Mouse (Mus musculus): ENCODE measurements around the gene Syce1l. TPM values are rescaled to one million over a fixed set of nuclear protein-coding genes. Genes with fewer than 3 reads are reported as not detected.
A peak's percentile ranks its signal among the peaks of the same experiment; 100 is the strongest.

The Syce1l gene
- total and polyA plus RNA-seq, 2 experiments: not detected

- no peak for DNase-seq (ENCODE audit: extremely low read depth, low read depth, low spot score)
- Histone ChIP-seq H3K27me3 (ENCODE audit: control insufficient read depth, insufficient read depth, low read length) (no peaks in the 10 kb centered on the region), H3K27ac (replicated peaks; ENCODE audit: insufficient read depth, low read depth, low read length) (no peak overlapping the region), H3K79me2 (ENCODE audit: control insufficient read depth, insufficient read depth, low read length) (no peaks in the 10 kb centered on the region), H3K9ac (ENCODE audit: low read depth, low read length) (no peak overlapping the region), H3K4me1 (ENCODE audit: control insufficient read depth, insufficient read depth, low read length) (no peaks in the 10 kb centered on the region), H3K36me3 (ENCODE audit: control insufficient read depth, insufficient read depth, low read length) (no peaks in the 10 kb centered on the region), H3K4me3 (ENCODE audit: insufficient read depth, low read depth, low read length) (no peak overlapping the region)
- 72% methylated on average over 12 of the region's 12 CpGs for WGBS
- no peak for TF ChIP-seq POLR2A (IDR thresholded peaks at IDR 0.05; ENCODE audit: extremely low read depth, insufficient read depth, low read length)
These were observed 9.4 kb downstream of the Syce1l start for GRCm38 (mm10) chr8:113652450-113652849.

- H3K4me1 ChIP-seq (ENCODE audit: control insufficient read depth, insufficient read depth, low read length): no peaks in the 10 kb centered on the region
- H3K27ac ChIP-seq (replicated peaks; ENCODE audit: insufficient read depth, low read depth, low read length): no peak overlapping the region
- DNase-seq (ENCODE audit: extremely low read depth, low read depth, low spot score): no peak
- WGBS: 42% methylated on average over 4 of the region's 4 CpGs
- no peak overlapping the region for H3K4me3 ChIP-seq (ENCODE audit: insufficient read depth, low read depth, low read length)
- H3K9ac ChIP-seq (ENCODE audit: low read depth, low read length): no peak overlapping the region
- no peak for TF ChIP-seq POLR2A (IDR thresholded peaks at IDR 0.05; ENCODE audit: extremely low read depth, insufficient read depth, low read length)
- no peak for TF ChIP-seq CTCF (IDR thresholded peaks at IDR 0.05; ENCODE audit: low read depth, low read length)
- H3K36me3 ChIP-seq (ENCODE audit: control insufficient read depth, insufficient read depth, low read length): no peaks in the 10 kb centered on the region
- H3K79me2 ChIP-seq (ENCODE audit: control insufficient read depth, insufficient read depth, low read length): no peaks in the 10 kb centered on the region
- no peaks in the 10 kb centered on the region for H3K27me3 ChIP-seq (ENCODE audit: control insufficient read depth, insufficient read depth, low read length)
These were observed 10.1 kb downstream of the Syce1l start for GRCm38 (mm10) chr8:113653151-113653550.

- TF ChIP-seq POLR2A (IDR thresholded peaks at IDR 0.05; ENCODE audit: extremely low read depth, insufficient read depth, low read length) (no peak), CTCF (IDR thresholded peaks at IDR 0.05; ENCODE audit: low read depth, low read length) (no peak)
- H3K4me3 ChIP-seq (ENCODE audit: insufficient read depth, low read depth, low read length): no peak overlapping the region
- H3K36me3 ChIP-seq (ENCODE audit: control insufficient read depth, insufficient read depth, low read length): no peaks in the 10 kb centered on the region
- H3K27ac ChIP-seq (replicated peaks; ENCODE audit: insufficient read depth, low read depth, low read length): no peak overlapping the region
- no peak overlapping the region for H3K9ac ChIP-seq (ENCODE audit: low read depth, low read length)
- no peaks in the 10 kb centered on the region for H3K27me3 ChIP-seq (ENCODE audit: control insufficient read depth, insufficient read depth, low read length)
- no peaks in the 10 kb centered on the region for H3K79me2 ChIP-seq (ENCODE audit: control insufficient read depth, insufficient read depth, low read length)
- 90% methylated on average over 5 of the region's 5 CpGs for WGBS
- peak; percentile 43 for DNase-seq (ENCODE audit: extremely low read depth, low read depth, low spot score)
- no peaks in the 10 kb centered on the region for H3K4me1 ChIP-seq (ENCODE audit: control insufficient read depth, insufficient read depth, low read length)
These were observed 13.1 kb downstream of the Syce1l start for GRCm38 (mm10) chr8:113656154-113656553.

GRCm38 (mm10) chr8:113656681-113657298 is 13.8 kb downstream of the Syce1l start:
- no peak for DNase-seq (ENCODE audit: extremely low read depth, low read depth, low spot score)
- TF ChIP-seq CTCF (IDR thresholded peaks at IDR 0.05; ENCODE audit: low read depth, low read length): no peak
- no peak for TF ChIP-seq POLR2A (IDR thresholded peaks at IDR 0.05; ENCODE audit: extremely low read depth, insufficient read depth, low read length)
- Histone ChIP-seq H3K4me1 (ENCODE audit: control insufficient read depth, insufficient read depth, low read length) (no peaks in the 10 kb centered on the region), H3K4me3 (ENCODE audit: insufficient read depth, low read depth, low read length) (no peak overlapping the region), H3K27me3 (ENCODE audit: control insufficient read depth, insufficient read depth, low read length) (no peaks in the 10 kb centered on the region), H3K79me2 (ENCODE audit: control insufficient read depth, insufficient read depth, low read length) (no peaks in the 10 kb centered on the region), H3K9ac (ENCODE audit: low read depth, low read length) (no peak overlapping the region), H3K36me3 (ENCODE audit: control insufficient read depth, insufficient read depth, low read length) (no peaks in the 10 kb centered on the region), H3K27ac (replicated peaks; ENCODE audit: insufficient read depth, low read depth, low read length) (no peak overlapping the region)
- WGBS: 79% methylated on average over 11 of the region's 11 CpGs

GRCm38 (mm10) chr8:113660128-113660527 is 17.1 kb downstream of the Syce1l start:
- Histone ChIP-seq H3K9ac (ENCODE audit: low read depth, low read length) (no peak overlapping the region), H3K4me3 (ENCODE audit: insufficient read depth, low read depth, low read length) (no peak overlapping the region), H3K27me3 (ENCODE audit: control insufficient read depth, insufficient read depth, low read length) (no peaks in the 10 kb centered on the region; the same call in 1 of the 2 replicates), H3K79me2 (ENCODE audit: control insufficient read depth, insufficient read depth, low read length) (no peaks in the 10 kb centered on the region), H3K4me1 (ENCODE audit: control insufficient read depth, insufficient read depth, low read length) (no peaks in the 10 kb centered on the region), H3K36me3 (ENCODE audit: control insufficient read depth, insufficient read depth, low read length) (no peaks in the 10 kb centered on the region), H3K27ac (replicated peaks; ENCODE audit: insufficient read depth, low read depth, low read length) (no peak overlapping the region)
- DNase-seq (ENCODE audit: extremely low read depth, low read depth, low spot score): no peak
- 88% methylated on average over 1 of the region's 1 CpGs for WGBS
- no peak for TF ChIP-seq CTCF (IDR thresholded peaks at IDR 0.05; ENCODE audit: low read depth, low read length)
- TF ChIP-seq POLR2A (IDR thresholded peaks at IDR 0.05; ENCODE audit: extremely low read depth, insufficient read depth, low read length): no peak

- no peak for TF ChIP-seq POLR2A (IDR thresholded peaks at IDR 0.05; ENCODE audit: extremely low read depth, insufficient read depth, low read length)
- TF ChIP-seq CTCF (IDR thresholded peaks at IDR 0.05; ENCODE audit: low read depth, low read length): peak; percentile 79
- H3K9ac ChIP-seq (ENCODE audit: low read depth, low read length): no peak overlapping the region
- 2% methylated on average over 2 of the region's 2 CpGs for WGBS
- peak; percentile 44 for DNase-seq (ENCODE audit: extremely low read depth, low read depth, low spot score)
- no peak overlapping the region for H3K27ac ChIP-seq (replicated peaks; ENCODE audit: insufficient read depth, low read depth, low read length)
- no peaks in the 10 kb centered on the region; the same call in 1 of the 2 replicates for H3K27me3 ChIP-seq (ENCODE audit: control insufficient read depth, insufficient read depth, low read length)
- H3K79me2 ChIP-seq (ENCODE audit: control insufficient read depth, insufficient read depth, low read length): no peaks in the 10 kb centered on the region
- H3K4me3 ChIP-seq (ENCODE audit: insufficient read depth, low read depth, low read length): no peak overlapping the region
- H3K4me1 ChIP-seq (ENCODE audit: control insufficient read depth, insufficient read depth, low read length): no peaks in the 10 kb centered on the region
- no peaks in the 10 kb centered on the region for H3K36me3 ChIP-seq (ENCODE audit: control insufficient read depth, insufficient read depth, low read length)
These were observed 21.5 kb downstream of the Syce1l start for GRCm38 (mm10) chr8:113664544-113664943.
